Mouse (Mus musculus): ENCODE data around the gene Olfr101. TPM values are rescaled to one million over a fixed set of nuclear protein-coding genes. Genes with fewer than 3 reads are reported as not detected.

The Olfr101 gene
- not detected in 2 replicates for polyA plus RNA-seq (2015; fragmentation: Nextera tagmentation; extraction: Ambion mirVana)

DNA sequence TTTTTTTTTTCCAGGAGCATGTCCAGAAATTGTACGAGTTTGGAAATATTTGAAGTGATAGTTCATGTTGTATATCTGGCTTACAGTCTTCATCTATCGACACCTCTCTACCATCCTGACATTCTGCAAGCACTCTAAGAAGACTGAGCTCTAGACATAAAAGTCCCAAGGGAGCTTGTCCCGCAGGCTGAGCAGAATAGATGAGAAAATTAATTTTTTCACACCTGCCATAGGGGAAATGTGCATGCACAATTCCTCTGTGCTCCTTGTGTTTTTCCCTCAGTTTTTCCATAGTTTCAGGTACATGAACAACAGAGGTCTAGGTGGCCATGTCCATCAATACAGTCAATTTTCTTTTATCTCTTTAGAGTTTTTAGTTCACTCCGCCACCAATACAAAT is at the start of gene Olfr101:
Gene Olfr101 (minus strand): TSS at position 101 of the 400 bp plus-strand sequence.

DNA sequence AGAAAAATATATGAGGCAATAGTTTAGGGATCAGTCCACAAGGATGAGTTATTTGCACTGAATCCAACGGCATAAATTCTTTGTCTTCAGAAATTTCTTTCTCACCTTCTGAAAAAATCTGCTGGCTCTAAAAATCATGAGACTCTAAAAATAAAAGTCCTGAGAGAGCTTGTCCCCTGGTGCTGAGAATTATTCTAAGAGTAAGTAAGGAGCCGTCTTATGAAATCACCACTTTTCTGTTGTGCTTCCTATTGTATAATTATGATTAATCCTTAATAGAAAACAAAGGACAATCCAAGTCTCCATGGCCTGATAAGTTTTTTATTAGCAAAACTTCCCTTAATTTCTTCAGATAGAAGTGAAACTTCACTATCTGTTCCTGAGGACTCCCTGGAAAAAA is 35.5 kb upstream of the Olfr101 start, which contains the start of gene Olfr103:
Gene Olfr103 (minus strand): TSS at position 101 of the 400 bp plus-strand sequence.

DNA sequence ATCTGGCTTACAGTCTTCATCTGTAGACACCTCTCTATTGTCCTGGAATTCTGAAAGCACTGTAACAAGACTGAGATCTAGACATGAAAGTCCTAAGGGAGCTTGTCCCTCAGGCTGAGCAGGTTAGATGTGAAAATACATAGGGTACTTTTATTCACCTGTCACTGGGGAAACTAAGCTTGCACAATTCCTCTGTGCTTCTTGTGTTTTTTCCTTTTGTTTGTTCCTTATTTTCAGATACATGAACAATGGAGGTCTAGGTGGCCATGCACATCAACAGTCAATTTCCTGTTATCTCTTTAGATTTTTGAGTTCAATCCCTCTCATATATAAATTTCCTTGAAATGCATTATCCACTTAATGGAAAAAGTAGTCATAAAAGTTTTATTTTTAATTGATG is 12.8 kb upstream of the Olfr101 start, which contains the start of gene Olfr102:
Gene Olfr102 (minus strand): TSS at position 101 of the 400 bp plus-strand sequence.

DNA sequence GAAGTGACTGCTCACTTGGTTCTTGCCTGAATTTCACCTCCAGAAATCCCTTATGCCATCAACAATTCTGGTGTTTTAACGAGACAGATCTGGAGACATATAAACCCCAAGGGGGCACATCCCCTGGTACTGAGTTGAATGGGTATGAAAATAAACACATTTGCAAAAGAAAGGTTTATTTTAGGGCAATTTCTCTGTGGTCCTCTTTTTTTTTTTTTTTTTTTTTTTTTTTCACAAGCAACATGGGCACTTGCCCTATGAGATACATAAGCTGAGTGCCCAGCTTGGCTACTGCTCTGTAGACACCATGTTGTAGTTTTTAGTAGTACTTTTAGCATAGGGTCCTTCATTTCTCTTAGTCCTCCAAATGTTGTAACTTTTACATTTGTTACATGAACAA is 20.8 kb downstream of the Olfr101 start, which contains the start of gene Olfr99:
Gene Olfr99 (minus strand): TSS at position 101 of the 400 bp plus-strand sequence.

DNA sequence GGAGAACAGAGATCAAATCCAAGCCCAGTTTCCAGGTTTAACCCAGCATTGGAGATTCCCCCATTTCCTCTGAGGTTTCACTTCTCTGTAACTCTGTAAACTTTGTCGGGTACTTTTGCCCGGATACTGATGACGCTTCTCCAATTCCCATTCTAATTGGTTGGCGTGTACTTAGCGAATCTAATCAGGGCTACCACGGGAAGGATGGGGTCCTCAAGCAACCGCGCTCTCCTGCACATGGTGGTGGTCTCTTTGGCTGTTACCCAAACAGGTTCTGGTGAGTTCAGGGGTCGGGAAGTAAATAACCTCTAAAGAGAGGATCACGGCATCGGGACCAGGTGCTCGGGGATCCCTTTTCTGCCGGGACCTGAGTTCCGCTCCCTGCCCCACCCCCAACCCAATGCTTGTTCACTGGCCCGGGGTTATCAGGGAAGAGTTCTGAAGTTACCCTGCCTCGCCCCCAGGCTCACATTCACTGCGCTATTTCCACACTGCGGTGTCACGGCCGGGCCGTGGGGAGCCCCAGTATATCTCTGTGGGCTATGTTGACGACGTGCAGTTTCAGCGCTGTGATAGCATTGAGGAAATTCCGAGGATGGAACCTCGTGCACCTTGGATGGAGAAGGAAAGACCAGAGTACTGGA is 33.9 kb downstream of the Olfr101 start, which contains the start of gene H2-M3:
Gene H2-M3 (plus strand): TSS at position 163 of the 644 bp plus-strand sequence.

DNA sequence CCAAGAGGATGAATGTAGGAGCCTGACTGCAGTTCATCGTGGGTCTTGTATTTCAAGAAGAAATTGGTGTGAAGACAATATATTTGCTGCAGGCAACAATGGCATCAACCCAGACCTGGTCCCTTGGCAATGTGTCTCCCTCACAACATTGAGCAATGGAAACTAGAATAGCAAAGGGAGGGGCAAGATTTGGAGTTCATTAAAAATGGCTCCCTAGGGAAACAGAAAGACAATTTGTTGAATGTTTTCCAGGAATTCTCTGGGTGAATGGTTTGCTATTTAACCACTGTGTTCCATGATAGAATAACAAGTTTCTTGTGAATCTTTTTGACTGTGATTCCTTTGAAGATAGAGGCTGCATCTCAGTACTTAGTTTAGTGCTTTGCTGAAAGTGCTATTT is 40.5 kb downstream of the Olfr101 start, which contains the start of gene Olfr98:
Gene Olfr98 (minus strand): TSS at position 124 of the 400 bp plus-strand sequence.

Other genes with a start within 250 kb of the Olfr101 start
- gene Olfr90, start 215.8 kb downstream of the Olfr101 start, polyA plus RNA-seq (2015; fragmentation: Nextera tagmentation; extraction: Ambion mirVana) = not detected in 2 replicates
- gene Olfr91, start 206.0 kb downstream of the Olfr101 start, polyA plus RNA-seq (2015; fragmentation: Nextera tagmentation; extraction: Ambion mirVana) = 0.09 TPM in 1 of 2 replicates, not detected in the other
- gene Olfr92, start 184.2 kb downstream of the Olfr101 start, polyA plus RNA-seq (2015; fragmentation: Nextera tagmentation; extraction: Ambion mirVana) = not detected in 2 replicates
- not detected in 2 replicates for gene Olfr93, start 142.8 kb downstream of the Olfr101 start, polyA plus RNA-seq (2015; fragmentation: Nextera tagmentation; extraction: Ambion mirVana)
- gene Ubd, start 110.4 kb downstream of the Olfr101 start, polyA plus RNA-seq (2015; fragmentation: Nextera tagmentation; extraction: Ambion mirVana) = 0.25 TPM in 1 of 2 replicates, not detected in the other
- not detected in 2 replicates for gene Olfr94, start 103.3 kb downstream of the Olfr101 start, polyA plus RNA-seq (2015; fragmentation: Nextera tagmentation; extraction: Ambion mirVana)
- gene Olfr95, start 91.2 kb downstream of the Olfr101 start, polyA plus RNA-seq (2015; fragmentation: Nextera tagmentation; extraction: Ambion mirVana) = not detected in 2 replicates
- not detected in 2 replicates for gene Olfr96, start 84.2 kb downstream of the Olfr101 start, polyA plus RNA-seq (2015; fragmentation: Nextera tagmentation; extraction: Ambion mirVana)
- not detected in 2 replicates for gene Olfr97, start 67.0 kb downstream of the Olfr101 start, polyA plus RNA-seq (2015; fragmentation: Nextera tagmentation; extraction: Ambion mirVana)
- not detected in 2 replicates for gene Olfr98, start 40.6 kb downstream of the Olfr101 start, polyA plus RNA-seq (2015; fragmentation: Nextera tagmentation; extraction: Ambion mirVana)
- 9.3 and 9.7 TPM in 2 replicates for gene H2-M3, start 34.1 kb downstream of the Olfr101 start, polyA plus RNA-seq (2015; fragmentation: Nextera tagmentation; extraction: Ambion mirVana)
- gene Olfr99, start 20.9 kb downstream of the Olfr101 start, polyA plus RNA-seq (2015; fragmentation: Nextera tagmentation; extraction: Ambion mirVana) = not detected in 2 replicates
- gene Olfr102, start 12.7 kb upstream of the Olfr101 start, polyA plus RNA-seq (2015; fragmentation: Nextera tagmentation; extraction: Ambion mirVana) = not detected in 2 replicates
- gene Olfr103, start 35.4 kb upstream of the Olfr101 start, polyA plus RNA-seq (2015; fragmentation: Nextera tagmentation; extraction: Ambion mirVana) = not detected in 2 replicates
- gene Olfr104-ps, start 55.3 kb upstream of the Olfr101 start, polyA plus RNA-seq (2015; fragmentation: Nextera tagmentation; extraction: Ambion mirVana) = not detected in 2 replicates
- not detected in 2 replicates for gene Olfr105-ps, start 74.7 kb upstream of the Olfr101 start, polyA plus RNA-seq (2015; fragmentation: Nextera tagmentation; extraction: Ambion mirVana)
- not detected in 2 replicates for gene Olfr106-ps, start 86.1 kb upstream of the Olfr101 start, polyA plus RNA-seq (2015; fragmentation: Nextera tagmentation; extraction: Ambion mirVana)
- not detected in 2 replicates for gene Olfr107, start 94.9 kb upstream of the Olfr101 start, polyA plus RNA-seq (2015; fragmentation: Nextera tagmentation; extraction: Ambion mirVana)
- gene Olfr108, start 141.2 kb upstream of the Olfr101 start, polyA plus RNA-seq (2015; fragmentation: Nextera tagmentation; extraction: Ambion mirVana) = not detected in 2 replicates
- not detected in 2 replicates for gene Olfr109, start 154.6 kb upstream of the Olfr101 start, polyA plus RNA-seq (2015; fragmentation: Nextera tagmentation; extraction: Ambion mirVana)
- 0.10 TPM in 1 of 2 replicates, not detected in the other for gene H2-M2, start 179.2 kb upstream of the Olfr101 start, polyA plus RNA-seq (2015; fragmentation: Nextera tagmentation; extraction: Ambion mirVana)
- gene Olfr110, start 188.2 kb upstream of the Olfr101 start, polyA plus RNA-seq (2015; fragmentation: Nextera tagmentation; extraction: Ambion mirVana) = 0.11 TPM in 1 of 2 replicates, not detected in the other
- gene Olfr111, start 203.7 kb upstream of the Olfr101 start, polyA plus RNA-seq (2015; fragmentation: Nextera tagmentation; extraction: Ambion mirVana) = not detected in 2 replicates

Measured in adrenal gland, postnatal 0 days (tissue).